Mouse (Mus musculus): ENCODE data around the gene Atp2a3.

Atp2a3 gene

DNA sequence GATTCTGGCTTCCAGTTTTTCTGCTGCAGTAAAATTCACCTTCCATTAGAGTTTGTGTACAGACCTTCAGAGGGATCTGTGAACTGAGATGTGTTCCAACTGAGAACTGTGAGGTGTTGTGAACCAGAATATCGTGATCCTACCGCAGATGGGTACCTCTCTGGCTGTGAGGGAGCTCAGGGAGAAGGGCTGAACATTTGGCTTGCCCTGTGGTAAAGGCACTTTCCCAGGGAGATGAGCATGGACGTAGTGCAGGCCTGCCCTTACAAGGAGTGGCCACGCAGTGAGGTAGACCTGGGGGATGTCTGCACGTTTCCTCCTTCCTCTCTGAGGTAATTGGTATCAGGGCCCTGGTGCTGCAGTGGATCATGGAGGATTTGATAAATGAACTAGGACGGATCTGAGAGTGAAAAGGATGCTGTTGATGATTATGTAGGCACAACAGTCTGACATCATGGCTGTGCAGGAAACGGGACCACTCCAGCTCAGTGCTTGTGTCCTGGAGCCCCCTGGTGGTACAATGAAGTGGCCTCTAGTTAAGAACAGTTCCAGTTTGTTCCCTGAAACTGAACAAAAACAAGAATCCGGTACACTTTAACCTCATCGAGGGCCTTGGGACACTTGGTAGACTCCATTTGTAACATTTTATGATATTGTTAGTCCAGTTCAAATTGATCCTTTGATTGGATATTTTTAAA, 78.3 kb downstream of the Atp2a3 start:
- DNase-seq, result peak; percentile 54 to 58

Measured in cerebellum, adult 18-20 months (tissue).